Mouse (Mus musculus) adrenal gland, postnatal 14 days (tissue): ENCODE results near the gene Dapk2. TPM values are rescaled to one million over a fixed set of nuclear protein-coding genes. Genes with fewer than 3 reads are reported as not detected.

ENCODE experiments used
- DNase-seq: peaks from one replicate; pipeline ENCODE4 v3.0.0; 2021; ENCODE audit warnings: mixed read lengths
- long read RNA-seq, 2 experiments: library from polyadenylated mRNA; stranded (forward); transcript quantifications; one replicate each; pipeline ENCODE4 v2.0.0; 2021
- total RNA-seq: library from RNA; stranded (reverse); gene quantifications from 2 replicates; pipeline ENCODE4 v1.2.3, GENCODE M21; 2021

Dapk2 gene
- total RNA-seq: 9.2 and 9.6 TPM in 2 replicates
- long read RNA-seq, experiment 1, transcript Dapk2-201 (12 exons, 1,772 nt): major isoform, 12 of 12 reads
- long read RNA-seq, experiment 1, partial matches to known transcripts: 0 of 12 reads
- long read RNA-seq, experiment 1, other reads (novel, unspliced or antisense): 0 of 12 reads
- long read RNA-seq, experiment 2, transcript Dapk2-201 (12 exons, 1,772 nt): major isoform, 7 of 9 reads
- long read RNA-seq, experiment 2, partial matches to known transcripts: 0 of 9 reads
- long read RNA-seq, experiment 2, other reads (novel, unspliced or antisense): 2 of 9 reads

DNA sequence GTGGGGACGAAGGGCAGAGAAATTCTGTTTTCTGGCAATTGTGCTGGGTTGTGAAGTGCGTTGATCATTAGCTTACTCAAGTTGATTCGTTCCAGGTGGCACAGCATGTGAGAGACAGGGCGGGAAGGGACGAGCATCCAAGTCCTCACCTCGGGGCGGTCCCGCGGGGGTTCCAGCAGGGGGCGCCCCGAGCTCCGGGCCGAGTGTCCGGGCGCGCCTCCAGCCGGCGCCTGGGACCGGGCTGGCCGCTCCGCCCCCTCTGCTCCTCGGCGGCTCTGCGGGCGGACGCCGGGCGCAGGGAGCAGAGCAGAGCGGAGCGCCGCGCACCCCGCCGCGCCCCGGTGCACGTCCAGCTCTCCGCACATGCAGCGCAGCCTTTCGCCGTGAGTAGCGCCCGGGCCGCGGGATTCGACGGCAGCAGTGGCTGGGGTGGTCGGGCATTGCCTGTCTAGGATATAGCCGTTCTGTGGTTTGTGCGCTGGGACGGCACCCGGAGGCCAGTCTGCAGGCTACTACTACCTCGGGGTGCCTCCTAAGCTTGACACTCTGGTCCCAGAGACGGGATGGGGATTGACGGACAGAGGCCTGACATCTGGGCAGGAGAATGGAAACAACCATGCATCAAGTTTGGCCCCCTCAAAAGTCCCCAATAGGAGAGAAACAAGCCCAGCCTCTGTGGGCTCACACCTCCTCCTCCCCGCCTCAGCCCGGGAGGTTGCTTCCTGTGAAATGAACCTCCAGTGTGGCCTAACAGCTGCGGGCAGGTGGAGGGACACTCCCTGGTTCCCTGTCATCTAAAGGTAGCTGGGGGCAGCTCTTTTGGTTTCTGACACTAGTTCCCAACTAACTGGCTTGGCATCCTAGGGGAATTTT lies at the start of gene Dapk2:
Dapk2 (plus strand) TSS at position 266 of the 873 bp plus-strand sequence.
- peak; percentile 93 for DNase-seq

DNA sequence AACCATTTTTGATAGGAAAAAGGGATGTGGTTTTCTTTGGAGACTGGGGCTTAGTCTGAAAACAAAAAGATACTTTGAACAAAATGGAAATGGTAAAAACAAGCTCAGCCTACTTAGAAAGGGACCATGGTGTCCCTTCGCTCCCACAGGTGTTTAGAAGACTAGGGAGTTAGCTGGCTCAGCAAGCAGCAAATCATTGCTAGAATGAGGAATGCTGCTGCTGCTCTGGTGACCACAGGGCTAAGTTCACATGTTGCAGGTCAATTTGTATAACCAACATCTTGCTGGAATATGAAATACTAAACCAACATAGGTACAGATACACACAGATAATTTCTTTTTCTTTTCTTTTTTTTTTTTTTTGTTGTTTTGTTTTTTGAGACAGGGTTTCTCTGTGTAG lies 48.4 kb upstream of the Dapk2 start:
- DNase-seq: no peak

DNA sequence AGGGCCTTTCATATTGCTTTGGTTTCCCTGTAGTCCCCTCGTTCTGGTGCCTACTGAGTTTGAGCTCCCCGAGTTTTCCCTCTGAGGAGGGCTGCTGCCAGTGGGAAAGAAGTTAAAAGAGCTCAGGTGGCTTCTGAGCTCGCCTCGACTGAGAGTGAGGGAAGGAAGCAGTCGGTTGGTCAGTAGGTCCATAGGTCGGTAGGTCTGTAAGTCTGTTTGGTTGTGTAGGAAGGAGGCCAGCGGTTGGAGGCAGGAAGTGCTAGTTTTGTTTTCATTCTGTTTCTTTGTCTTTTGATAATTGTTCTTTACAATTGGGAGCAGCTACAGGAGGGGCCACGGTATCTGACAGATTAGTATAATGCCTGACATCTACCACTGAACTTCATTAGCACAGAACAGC lies 47.9 kb upstream of the Dapk2 start:
- no peak for DNase-seq

DNA sequence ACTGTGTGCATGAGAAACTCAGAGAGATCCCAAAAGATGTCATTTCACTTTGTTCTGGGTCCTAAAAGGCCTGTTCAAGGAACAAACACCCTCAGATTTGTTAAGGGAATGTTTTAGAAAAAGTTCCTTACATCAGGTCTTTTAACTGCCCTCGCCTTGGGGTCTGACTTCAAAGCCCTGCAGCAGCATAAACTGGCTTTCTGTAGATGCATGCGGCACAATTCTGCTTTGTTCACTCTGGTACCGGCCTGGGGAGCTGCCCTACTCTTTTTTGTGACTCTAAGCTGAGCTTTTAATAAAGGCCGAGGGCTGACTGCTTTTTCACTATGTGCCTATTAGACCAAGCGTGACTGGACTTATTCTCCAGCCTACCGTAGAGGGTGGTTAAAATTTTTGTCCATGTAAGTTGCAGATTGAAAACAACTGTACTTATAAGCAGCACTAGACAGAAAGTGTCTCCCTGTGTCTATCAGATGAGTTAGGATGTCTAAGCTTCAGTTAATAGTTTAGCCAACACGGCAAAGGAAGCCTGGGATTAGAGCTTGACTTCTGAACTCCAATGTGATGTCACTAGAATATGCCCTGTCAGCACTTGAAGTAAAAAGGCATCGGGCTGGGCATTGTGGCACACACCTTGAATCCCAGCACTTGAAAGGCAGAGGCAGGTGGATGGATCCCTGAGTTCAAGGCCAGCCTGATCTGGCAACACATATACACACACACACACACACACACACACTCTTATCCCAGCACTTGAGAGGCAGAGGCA lies 47.2 kb upstream of the Dapk2 start:
- no peak for DNase-seq

DNA sequence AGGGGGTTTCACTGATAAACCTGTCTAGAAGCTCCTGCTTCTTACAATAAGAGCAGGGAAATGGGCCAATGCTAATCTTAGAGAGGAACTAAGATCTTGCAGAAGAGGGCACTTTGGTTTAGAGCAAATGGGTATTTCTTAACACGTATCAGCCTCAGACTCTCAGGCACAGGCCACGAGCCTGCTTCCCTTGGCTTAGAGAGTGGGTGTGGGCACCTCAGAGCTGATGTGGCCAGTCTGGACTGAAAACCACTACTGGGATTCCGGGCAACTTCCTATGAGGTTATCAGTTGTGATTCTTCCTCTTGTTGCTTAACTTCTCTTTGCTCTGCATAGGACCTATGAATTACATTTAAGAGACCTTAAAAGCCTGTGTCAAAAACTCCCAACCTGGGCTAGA lies 43.7 kb upstream of the Dapk2 start:
- DNase-seq: no peak

DNA sequence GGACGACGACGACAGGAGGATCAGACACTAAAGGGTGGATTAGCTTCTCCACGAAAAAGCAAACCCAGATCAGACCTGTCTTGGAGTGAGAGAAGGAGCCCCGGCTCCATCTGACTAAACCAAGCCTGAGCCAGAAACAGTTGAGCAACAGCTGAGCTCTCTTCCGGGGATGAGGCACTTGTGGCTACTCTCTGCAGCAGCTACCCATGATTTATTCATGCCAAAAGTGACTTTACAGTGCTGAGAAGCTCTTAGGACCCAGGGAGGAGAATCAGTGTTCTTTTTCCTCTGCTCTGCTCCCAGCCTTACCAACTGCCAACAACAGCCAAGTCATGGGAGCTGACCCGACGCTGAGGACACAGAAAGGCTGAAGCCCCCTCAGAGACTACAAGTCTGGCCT lies 41.1 kb upstream of the Dapk2 start:
- DNase-seq: peak; percentile 65

DNA sequence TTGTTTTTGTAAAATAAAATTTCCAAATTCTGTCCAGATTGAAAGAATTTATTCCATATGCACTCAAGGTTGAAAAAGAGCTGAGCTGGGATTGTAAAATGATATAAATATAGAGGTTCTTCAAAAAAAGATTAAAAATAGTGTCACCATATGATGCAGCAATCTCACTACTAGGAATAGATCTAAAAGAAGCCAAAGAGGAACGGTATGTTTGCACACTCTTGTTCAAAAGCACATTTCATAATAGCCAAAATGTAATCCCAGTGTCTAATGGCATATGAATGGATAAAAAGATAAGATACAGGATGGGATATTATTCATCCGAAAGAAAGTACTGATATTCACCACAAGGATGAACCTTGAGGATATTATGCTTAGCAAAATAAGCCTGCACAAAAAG lies 38.5 kb upstream of the Dapk2 start:
- no peak for DNase-seq

DNA sequence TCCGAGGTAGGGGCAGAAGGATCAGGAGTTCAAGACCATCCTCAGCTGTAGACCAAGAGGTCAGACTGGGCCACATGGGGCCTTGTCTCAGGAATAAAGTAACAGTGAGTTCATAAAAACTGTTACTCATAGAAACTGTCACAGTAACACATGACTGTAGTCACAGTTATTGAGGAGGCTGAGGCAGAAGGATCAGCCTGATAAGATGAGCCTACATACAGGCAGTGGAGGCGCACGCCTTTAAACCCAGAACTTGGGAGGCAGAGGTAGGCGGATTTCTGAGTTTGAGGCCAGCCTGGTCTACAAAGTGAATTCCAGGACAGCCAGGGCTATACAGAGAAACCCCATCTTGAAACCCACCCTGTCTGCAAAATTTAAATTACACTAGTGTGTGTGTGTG lies 37.9 kb upstream of the Dapk2 start:
- no peak for DNase-seq

DNA sequence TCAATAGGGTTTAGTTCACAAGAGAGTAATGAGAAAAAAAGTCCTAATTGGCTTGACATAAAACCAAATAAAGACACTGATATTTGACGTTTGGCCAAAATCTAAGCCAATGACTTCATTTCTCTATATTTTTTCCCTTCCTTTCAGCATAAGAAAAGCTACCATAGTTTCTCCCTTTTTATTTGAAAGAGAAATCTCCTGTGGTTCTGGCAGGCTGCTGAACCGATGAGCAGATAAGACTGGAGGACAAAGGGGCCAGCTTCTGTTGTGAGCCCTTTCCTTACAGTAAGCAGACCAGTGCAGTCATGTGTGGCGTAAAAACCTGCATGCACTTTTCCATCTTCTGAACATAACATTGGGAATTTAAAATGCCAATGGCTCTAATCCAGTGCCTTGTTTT lies 37.1 kb upstream of the Dapk2 start:
- DNase-seq: no peak

DNA sequence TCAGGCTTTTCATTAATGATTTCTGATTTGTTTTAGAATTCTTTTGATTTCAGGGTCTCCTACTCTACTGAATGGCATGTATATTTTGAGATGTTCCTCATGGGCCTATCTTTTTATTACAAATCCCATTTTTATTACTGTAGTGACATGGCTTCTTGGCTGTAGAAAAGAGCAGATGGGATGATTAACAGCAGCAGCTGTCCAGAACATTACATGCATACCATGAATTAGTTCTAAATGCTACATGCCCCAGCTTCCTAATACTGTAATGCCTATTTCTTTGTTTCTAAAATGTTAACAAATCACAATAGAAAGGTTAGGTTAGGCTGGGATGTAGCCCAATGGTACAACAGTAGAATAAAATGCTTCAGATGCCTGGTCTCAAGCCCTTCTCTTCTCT lies 36.6 kb upstream of the Dapk2 start:
- no peak for DNase-seq

DNA sequence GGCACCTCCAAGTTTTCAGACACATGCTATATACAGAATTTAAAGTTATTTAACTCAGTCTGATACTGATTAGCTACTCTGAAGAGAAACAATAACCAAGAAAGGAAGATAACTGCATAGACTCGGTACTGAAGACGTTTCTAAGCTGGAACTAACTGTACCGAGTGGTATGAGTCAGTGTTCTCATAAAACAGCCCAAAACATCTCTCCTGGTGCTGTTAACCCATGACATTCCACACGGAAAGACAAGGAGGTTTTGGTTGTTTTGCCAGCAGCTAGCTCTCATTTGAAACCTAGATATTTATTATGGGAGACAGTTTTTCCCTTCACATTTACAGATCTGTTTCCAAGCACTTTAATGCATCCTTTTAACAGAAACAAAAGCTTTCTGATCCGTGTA lies 34.4 kb upstream of the Dapk2 start:
- DNase-seq: no peak

DNA sequence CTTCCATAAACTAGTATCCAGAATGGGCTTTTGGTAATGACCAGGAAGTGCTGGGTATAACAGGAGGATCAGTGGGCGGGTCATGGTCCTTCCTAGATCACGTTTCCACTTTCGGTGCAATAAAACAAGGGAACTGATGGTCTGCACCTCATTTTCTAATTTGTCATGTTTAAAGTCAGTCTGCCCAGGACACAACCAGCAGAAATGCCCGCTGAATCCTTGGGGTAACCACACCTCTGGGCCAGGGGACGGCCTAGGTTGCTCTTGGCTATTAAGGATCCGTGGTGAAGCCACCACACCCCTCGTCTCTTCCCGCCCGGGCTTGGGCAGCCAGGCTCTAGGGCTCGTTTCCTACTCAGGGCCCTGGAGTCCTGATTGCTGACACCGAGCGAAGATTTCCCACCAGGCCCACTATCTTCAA lies 33.9 kb upstream of the Dapk2 start:
- DNase-seq: peak; percentile 48

DNA sequence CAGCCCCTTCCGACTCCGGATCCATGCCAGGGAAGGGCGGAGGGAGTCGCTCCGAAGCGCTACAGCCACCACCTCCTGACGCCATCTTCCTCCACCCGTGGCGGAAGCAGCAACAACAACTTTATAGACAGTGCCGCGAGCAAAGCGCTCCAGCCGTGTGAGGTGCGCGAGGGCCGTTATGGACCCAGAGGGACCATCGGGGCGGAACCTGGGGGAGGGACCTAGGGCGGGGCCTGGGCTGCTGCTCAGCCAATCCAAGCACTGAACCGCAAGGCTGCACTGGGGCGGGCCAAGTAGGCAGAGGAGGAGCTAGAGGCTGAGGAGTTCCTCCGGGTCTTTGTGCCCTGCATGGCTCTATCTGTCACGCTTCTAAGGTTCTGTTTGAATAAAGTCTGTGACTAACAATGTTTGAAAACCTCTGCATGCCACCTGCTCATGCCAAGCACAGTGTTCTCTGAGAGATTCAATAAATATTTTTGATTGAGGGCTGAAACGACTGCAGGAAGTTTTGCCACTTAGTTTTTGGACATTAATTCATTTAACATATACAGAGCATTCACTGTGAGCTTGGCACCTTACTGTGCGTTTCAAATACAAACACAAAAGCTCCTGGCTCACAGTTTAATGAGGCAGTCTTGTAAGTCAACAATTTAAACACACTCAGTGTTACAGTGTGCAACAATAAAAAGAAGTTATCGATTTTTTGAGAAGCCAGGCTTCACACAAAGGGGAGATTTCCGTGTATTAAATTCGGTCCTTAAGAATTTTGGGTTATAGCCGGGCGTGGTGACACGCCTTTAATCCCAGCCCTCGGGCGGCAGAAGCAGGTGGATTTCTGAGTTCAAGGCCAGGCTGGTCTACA lies 33.1 kb upstream of the Dapk2 start:
- DNase-seq: peak; percentile 99

DNA sequence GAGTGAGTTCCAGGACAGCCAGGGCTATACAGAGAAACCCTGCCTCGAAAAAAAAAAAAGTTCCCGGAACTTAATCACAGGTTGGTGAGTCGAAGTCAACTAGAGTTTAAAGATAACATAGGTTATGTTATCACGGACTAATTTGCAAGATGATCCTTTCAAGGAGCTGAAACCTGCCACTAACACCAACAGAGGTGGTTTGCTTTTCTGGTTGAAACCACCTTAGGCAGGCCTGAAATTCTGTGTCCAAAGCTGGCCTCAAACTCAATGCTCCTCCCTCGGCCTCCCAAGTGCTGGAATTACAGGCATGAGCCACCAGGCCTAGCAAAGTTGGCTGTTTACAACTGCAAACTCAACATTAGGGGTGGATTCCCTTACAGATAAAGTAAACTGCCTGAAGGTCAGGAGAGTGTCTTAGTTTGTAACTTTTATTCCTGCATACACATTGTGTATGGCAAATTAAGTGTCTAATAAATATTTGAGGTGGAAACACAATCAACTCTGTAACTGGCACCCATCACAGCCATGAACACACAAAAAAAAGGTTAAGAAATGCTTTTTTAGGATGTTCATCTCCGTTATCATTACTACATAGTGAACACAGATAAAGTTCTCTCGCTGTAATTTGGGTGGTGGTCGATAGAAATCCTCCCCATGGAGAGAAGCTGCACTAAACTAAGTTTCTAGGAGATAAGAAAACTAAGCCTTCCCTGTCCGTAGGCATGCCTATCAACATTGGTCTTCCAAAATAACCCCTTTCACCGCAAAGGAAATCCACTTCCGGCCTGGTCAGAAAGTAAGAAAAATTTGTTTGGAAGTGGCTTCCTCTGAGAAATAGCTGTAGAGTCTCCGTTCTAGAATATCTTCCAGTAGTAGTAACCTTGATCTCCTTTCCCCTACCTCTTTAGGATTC lies 32.2 kb upstream of the Dapk2 start:
- peak; percentile 36 for DNase-seq

DNA sequence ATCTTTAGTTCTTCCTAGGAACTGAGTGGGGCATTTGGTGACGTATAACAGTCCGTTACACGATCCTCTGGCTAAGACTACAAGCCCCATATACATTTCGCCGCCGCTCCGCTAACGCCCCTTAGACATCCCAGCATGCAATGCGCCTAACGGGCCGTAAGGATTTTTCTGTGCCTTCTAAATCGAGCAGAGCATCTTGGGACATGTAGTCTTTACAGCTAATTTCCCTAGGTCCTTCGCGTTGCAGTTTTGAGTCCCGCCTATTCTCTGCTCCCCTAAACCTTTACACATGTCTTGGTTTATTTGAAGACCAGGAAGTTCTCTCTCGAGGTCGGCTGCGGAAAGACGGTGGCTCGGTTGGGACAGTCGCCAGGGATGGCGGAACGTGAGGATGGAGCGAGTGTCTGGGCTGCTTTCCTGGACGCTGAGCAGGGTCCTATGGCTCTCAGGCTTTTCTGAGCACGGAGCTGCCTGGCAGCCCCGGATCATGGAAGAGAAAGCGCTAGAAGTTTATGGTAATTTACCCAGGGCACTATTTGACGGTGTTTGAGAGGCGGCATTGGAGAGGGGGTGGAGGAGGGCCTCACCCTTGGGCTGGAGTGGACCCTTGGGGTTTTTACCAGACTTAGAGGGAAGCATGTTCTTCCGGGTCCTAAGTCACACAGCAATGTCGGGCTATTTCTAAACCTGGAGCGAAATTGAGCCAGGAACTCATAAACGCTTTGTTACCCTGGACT lies 31.4 kb upstream of the Dapk2 start, which contains the start of the genes Snx1 and Ciao2a:
Snx1 (minus strand) TSS at position 132 of the 737 bp plus-strand sequence.
Ciao2a (plus strand) TSS at position 156 of the 737 bp plus-strand sequence.
- peak; percentile 94 for DNase-seq

DNA sequence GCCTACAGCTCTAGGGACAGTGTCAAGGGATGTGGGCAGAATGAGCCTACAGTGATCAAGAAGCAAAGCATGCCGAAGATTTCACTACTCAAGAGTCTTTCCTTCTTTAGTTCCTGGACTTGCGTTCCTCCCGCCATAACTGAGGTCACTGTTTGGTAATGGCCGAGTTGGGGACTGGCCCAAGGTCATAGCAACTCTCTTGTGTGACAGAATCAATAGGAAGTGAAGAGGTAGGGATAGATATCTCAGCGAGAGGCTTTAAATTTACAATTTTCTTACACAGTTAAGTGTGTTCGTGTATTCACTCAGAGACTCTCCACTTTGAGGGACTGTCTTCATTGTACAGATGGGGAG lies 30.9 kb upstream of the Dapk2 start:
- DNase-seq: peak; percentile 32

DNA sequence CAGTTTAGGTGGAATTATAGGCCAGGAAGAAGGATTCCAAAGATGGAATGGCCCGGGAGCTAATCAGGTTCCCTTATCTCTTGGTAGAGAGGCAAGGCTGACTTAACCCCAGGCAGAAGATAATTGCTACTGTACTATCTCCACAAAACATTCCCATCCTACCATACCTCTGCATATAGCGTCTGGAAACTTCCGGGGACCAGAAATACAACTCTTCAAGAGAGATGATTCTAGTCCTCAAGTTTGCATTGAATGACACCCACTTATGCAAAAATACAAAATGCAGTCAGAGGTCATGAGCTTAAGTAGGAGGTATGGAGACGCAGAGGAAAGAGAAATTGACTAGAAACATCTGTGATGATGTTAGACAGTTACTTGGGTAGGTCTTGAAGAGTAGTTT lies 30.1 kb upstream of the Dapk2 start:
- DNase-seq: no peak

DNA sequence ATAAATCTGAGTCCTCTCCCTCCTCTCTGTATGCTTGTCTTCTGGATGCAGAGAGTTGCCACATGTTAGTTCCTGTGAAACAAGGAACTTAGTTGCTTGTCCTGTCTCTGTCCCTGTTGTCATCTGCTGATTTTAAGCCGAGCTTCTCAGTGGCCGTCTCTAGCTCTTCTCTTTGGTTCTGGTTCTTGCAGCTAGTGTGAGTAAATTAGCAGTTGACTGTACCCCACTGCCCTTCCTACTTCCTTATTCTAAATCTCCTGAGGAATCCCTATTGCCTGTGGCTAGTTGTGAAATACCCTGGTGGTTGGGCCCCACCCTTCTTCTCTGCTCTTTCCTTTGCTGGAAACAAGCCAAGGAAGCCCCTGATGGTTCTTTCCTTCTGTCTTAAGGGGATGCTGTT lies 26.6 kb upstream of the Dapk2 start:
- DNase-seq: no peak

DNA sequence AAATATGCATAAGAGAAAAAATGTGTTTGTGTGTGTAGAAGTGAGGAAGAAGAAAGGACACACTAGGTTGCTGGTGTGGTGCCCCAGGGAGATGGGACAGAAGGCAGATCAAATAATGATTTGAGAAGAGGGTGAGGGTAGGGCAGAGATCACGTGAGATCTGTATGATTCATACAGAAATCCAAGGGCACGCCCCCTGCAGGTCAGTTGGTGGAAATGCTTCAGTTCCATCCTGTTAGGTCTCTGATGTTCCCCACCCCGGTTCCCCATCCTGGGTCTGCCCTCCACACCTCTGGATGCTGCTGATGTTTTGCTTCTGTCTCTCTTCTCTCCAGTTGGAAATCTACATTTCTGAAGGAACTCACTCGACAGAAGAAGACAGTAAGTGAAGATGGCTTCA lies 22.1 kb upstream of the Dapk2 start:
- DNase-seq: peak; percentile 69

DNA sequence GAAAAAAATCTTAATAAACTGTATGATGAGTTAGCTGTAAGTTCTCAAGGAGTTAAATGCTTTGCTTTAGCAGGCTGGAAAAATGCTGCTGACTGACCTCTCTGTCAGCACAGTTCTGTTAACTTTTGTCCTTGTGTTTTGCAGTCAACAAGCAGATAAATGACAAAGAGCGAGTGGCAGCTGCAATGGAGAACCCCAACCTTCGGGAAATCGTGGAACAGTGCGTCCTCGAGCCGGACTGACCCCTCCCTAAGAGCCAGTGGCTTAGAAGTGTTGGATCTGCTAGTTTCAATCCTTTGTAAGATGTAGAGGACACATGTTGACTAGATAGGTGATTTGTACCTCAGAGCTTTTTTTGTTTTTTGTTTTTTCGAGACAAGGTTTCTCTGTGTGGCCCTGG lies 19.8 kb upstream of the Dapk2 start:
- peak; percentile 71 for DNase-seq
